In genomic region chr15:61653853-61654252, GRCm38 (mm10) we compare ENCODE assay signal across 17 mouse cellular contexts.
"Had no signal": no experiment of that assay in that cellular context is flagged by ENCODE, and none has a peak within 500 bp of the region (broad histone marks: within the 10 kb centered on the region; RNA-seq: fewer than 3 reads in every experiment).

No protein-coding gene starts in this region.

- H3K27me3 ChIP-seq: lung, embryonic 15.5 days; megakaryocyte, embryonic 14.5 days; midbrain, embryonic 13.5 days; midbrain, embryonic 15.5 days; neural tube, embryonic 12.5 days; stomach, embryonic 15.5 days had no signal

- H3K4me3 ChIP-seq: lung, embryonic 15.5 days; midbrain, embryonic 13.5 days; midbrain, embryonic 15.5 days; neural tube, embryonic 12.5 days; stomach, embryonic 15.5 days had no signal

- ATAC-seq: lung, postnatal 0 days; midbrain, embryonic 13.5 days; midbrain, embryonic 15.5 days had no signal

- H3K9ac ChIP-seq: lung, embryonic 15.5 days; midbrain, embryonic 13.5 days; midbrain, embryonic 15.5 days; neural tube, embryonic 12.5 days; stomach, embryonic 15.5 days had no signal

- DNase-seq: lung, adult 2 months; lung, postnatal 14 days; lung, postnatal 36 days; right cerebral cortex, postnatal 14 days; thymus, adult 2 months; thymus, postnatal 25 days; thymus, postnatal 4 days had no signal

- H3K4me2 ChIP-seq: lung, embryonic 15.5 days; midbrain, embryonic 11.5 days; midbrain, embryonic 13.5 days; midbrain, embryonic 15.5 days; neural tube, embryonic 12.5 days; stomach, embryonic 15.5 days had no signal

- H3K27ac ChIP-seq: lung, embryonic 15.5 days; macrophage; midbrain, embryonic 13.5 days; midbrain, embryonic 15.5 days; neural tube, embryonic 12.5 days; stomach, embryonic 15.5 days; stomach, postnatal 0 days had no signal

- H3K4me1 ChIP-seq: lung, embryonic 15.5 days; megakaryocyte, embryonic 14.5 days; midbrain, embryonic 13.5 days; midbrain, embryonic 15.5 days; neural tube, embryonic 12.5 days; stomach, embryonic 15.5 days had no signal

- H3K9me3 ChIP-seq: lung, embryonic 15.5 days; megakaryocyte, embryonic 14.5 days; midbrain, embryonic 13.5 days; midbrain, embryonic 15.5 days; neural tube, embryonic 12.5 days; stomach, embryonic 15.5 days had no signal

- H3K36me3 ChIP-seq: lung, embryonic 15.5 days; midbrain, embryonic 13.5 days; midbrain, embryonic 15.5 days; neural tube, embryonic 12.5 days; stomach, embryonic 15.5 days had no signal
